Mouse (Mus musculus) liver, adult 2 months (tissue): Measurements from ENCODE around the gene Rnase13.

ENCODE experiments used
- CTCF ChIP-seq: fragments of 200-500 bp; IDR thresholded peaks from 2 replicates; pipeline ENCODE4 v1.5.1; 2011; ENCODE audit warnings: low read depth, low read length, control low read depth
- POLR2A ChIP-seq: fragments of 200-500 bp; IDR thresholded peaks from 2 replicates; pipeline ENCODE4 v1.6.1; 2011; ENCODE audit warnings: low read length, control low read depth; ENCODE audit not compliant: insufficient read depth; ENCODE audit errors: extremely low read depth

DNA sequence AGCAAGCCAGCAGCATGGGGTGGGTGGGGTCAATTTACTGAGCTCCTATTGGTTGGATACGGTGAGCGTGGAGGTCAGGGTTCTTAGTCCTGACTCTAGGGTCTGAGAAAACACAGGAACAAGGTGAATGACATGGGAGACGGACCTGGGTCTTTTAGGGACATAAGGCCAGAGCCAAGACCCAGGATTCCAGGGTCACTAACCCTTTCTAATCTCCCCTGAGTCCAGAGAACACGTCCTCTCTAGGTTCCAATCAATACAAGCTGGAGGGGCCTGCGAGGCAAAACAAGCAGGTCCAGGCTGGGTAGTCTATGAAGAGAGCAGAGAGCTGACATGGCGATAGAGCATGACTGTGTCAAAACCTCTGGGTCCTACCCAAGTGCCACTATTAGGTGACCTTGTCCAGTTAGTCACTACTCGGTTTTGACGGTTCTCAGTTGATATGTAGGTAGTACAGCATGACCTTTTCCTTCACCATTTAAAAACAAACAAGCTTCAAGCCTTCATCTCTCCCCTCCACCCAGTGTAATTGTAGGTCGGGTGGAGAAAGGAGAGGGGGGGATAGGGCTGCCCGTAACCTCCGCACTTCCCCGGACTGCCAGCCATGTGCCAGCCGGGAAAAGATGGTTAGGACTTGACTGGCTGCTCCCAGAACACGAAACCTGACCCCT, 10.0 kb downstream of the Rnase13 start:
- TF ChIP-seq POLR2A = peak; percentile 41; the same call in 1 of the 2 replicates
- no peak for TF ChIP-seq CTCF
